Mouse (Mus musculus) stomach, embryonic 14.5 days (tissue): ENCODE results near the gene Eef1a1. TPM values are rescaled to one million over a fixed set of nuclear protein-coding genes. Genes with fewer than 3 reads are reported as not detected.

Experiments
- ATAC-seq: fragments of 200-750 bp; cut with Nextera tagmentation; 2 replicates; pipeline ENCODE4 v1.8.0; 2017; ENCODE audit warnings: low read depth, moderate TSS enrichment; ENCODE audit not compliant: insufficient number of reproducible peaks, insufficient read depth, low FRiP score
- H3K27ac ChIP-seq: fragments of 300-500 bp; sonication (generic); 2 replicates; pipeline ENCODE4 v1.5.1; 2014; ENCODE audit warnings: mild to moderate bottlenecking, low read length, moderate library complexity, mixed read lengths
- H3K27me3 ChIP-seq: fragments of 300-500 bp; sonication (generic); 2 replicates; pipeline ENCODE4 v1.6.1; 2014; ENCODE audit warnings: low read length, control low read depth, mixed read lengths; ENCODE audit not compliant: control insufficient read depth, insufficient read depth
- H3K36me3 ChIP-seq: fragments of 300-500 bp; sonication (generic); 2 replicates; pipeline ENCODE4 v1.6.1; 2014; ENCODE audit warnings: mild to moderate bottlenecking, control low read depth, low read length, moderate library complexity, mixed read lengths; ENCODE audit not compliant: control insufficient read depth, insufficient read depth
- H3K4me1 ChIP-seq: fragments of 300-500 bp; sonication (generic); 2 replicates; pipeline ENCODE4 v1.6.1; 2014; ENCODE audit warnings: low read length, control low read depth, mixed read lengths; ENCODE audit not compliant: control insufficient read depth, insufficient read depth
- H3K4me2 ChIP-seq: fragments of 300-500 bp; sonication (generic); replicated peaks from 2 replicates; pipeline ENCODE4 v1.6.1; 2014; ENCODE audit warnings: low read depth, low read length, control low read depth
- H3K4me3 ChIP-seq: fragments of 300-500 bp; sonication (generic); 2 replicates; pipeline ENCODE4 v1.5.1; 2014; ENCODE audit warnings: low read depth, low read length, control low read depth
- H3K9ac ChIP-seq: fragments of 300-500 bp; sonication (generic); replicated peaks from 2 replicates; pipeline ENCODE4 v1.6.1; 2014; ENCODE audit warnings: low read depth, mild to moderate bottlenecking, control low read depth, low read length, moderate library complexity, mixed read lengths
- H3K9me3 ChIP-seq: fragments of 300-500 bp; sonication (generic); 2 replicates; pipeline ENCODE4 v1.6.1; 2016; ENCODE audit warnings: low read depth, low read length, control low read depth; ENCODE audit not compliant: control insufficient read depth
- WGBS: fragments of 180-500 bp; shearing (Covaris S2); extraction: QIAGEN DNeasy Blood & Tissue Kit; methylation state at CpG from one replicate; pipeline ENCODE4 v1.1.7; 2014; 5-methylcytosine and 5-hydroxymethylcytosine counted together
- polyA plus RNA-seq: library from polyadenylated mRNA; unstranded; fragments of >200 nt; fragmentation: Nextera tagmentation; extraction: Ambion mirVana; gene quantifications from 2 replicates; pipeline ENCODE4 v1.2.1, GENCODE M21; 2014

Eef1a1 gene
- polyA plus RNA-seq, 1 experiment from 2014 or later, result 5,798 TPM

GRCm38 (mm10) chr9:78450404-78450803 lies 38.5 kb downstream of the Eef1a1 start:
- 83% methylated on average over 5 of the region's 5 CpGs for WGBS
- no peaks in the 10 kb centered on the region for H3K27me3 ChIP-seq
- H3K9me3 ChIP-seq, result no peaks in the 10 kb centered on the region
- H3K4me3 ChIP-seq, result no peak overlapping the region
- peaks cover 6% of the 10 kb centered on the region; the same call in 1 of the 2 replicates for H3K4me1 ChIP-seq
- H3K4me2 ChIP-seq, result no peak overlapping the region
- H3K9ac ChIP-seq, result no peak overlapping the region
- ATAC-seq, result no peak
- no peak overlapping the region for H3K27ac ChIP-seq
- peaks cover 21% of the 10 kb centered on the region for H3K36me3 ChIP-seq

GRCm38 (mm10) chr9:78447973-78448873 lies 40.7 kb downstream of the Eef1a1 start, which contains the start of the genes Mto1 and Gm17324:
TSS of gene Mto1 (plus strand) at chr9:78448208.
TSS of gene Gm17324 (minus strand) at chr9:78448786.
- Histone ChIP-seq H3K9ac (peak within 1 kb of the TSS; percentile 75), H3K4me1 (peaks cover 6% of the 10 kb centered on the region; the same call in 1 of the 2 replicates), H3K4me2 (peak within 1 kb of the TSS; percentile 64), H3K27me3 (0 out of 2 replicates have a peak, but pooled peaks cover 6% of the 10 kb centered on the region), H3K36me3 (peaks cover 12% of the 10 kb centered on the region), H3K27ac (peak within 1 kb of the TSS; percentile 86), H3K4me3 (peak within 1 kb of the TSS; percentile 89), H3K9me3 (no peaks in the 10 kb centered on the region)
- WGBS, result under 1% methylated on average over 96 of the region's 96 CpGs
- peak; percentile 94 for ATAC-seq

- Histone ChIP-seq H3K27ac (no peak overlapping the region; the same call in 1 of the 2 replicates), H3K9me3 (no peaks in the 10 kb centered on the region), H3K4me3 (peak overlapping the region; percentile 89), H3K4me1 (peaks cover 6% of the 10 kb centered on the region), H3K27me3 (0 out of 2 replicates have a peak, but pooled peaks cover 7% of the 10 kb centered on the region), H3K9ac (peak overlapping the region; percentile 75), H3K36me3 (peaks cover 7% of the 10 kb centered on the region), H3K4me2 (peak overlapping the region; percentile 64)
- peak; percentile 29; the same call in 1 of the 2 replicates for ATAC-seq
- WGBS, result 29% methylated on average over 9 of the region's 9 CpGs
Measured at GRCm38 (mm10) chr9:78447606-78447972, 41.4 kb downstream of the Eef1a1 start.

- H3K36me3 ChIP-seq, result no peaks in the 10 kb centered on the region
- peak; percentile 66; the same call in 1 of the 2 replicates for ATAC-seq
- peak within 1 kb of the TSS; percentile 45; the same call in 1 of the 2 replicates for H3K9ac ChIP-seq
- no peak within 1 kb of the TSS for H3K27ac ChIP-seq
- H3K9me3 ChIP-seq, result no peaks in the 10 kb centered on the region
- peak within 1 kb of the TSS; percentile 87 for H3K4me2 ChIP-seq
- WGBS, result under 1% methylated on average over 81 of the region's 81 CpGs
- H3K27me3 ChIP-seq, result peaks cover 22% of the 10 kb centered on the region; the same call in 1 of the 2 replicates
- H3K4me3 ChIP-seq, result peak within 1 kb of the TSS; percentile 54
- H3K4me1 ChIP-seq, result peaks cover 2% of the 10 kb centered on the region; the same call in 1 of the 2 replicates
Measured at GRCm38 (mm10) chr9:78442579-78443392, 46.2 kb downstream of the Eef1a1 start, which contains the start of gene Cgas. TSS of gene Cgas (minus strand) at chr9:78443237.

- Histone ChIP-seq H3K9ac (peak overlapping the region; percentile 45; the same call in 1 of the 2 replicates), H3K36me3 (no peaks in the 10 kb centered on the region), H3K27me3 (peaks cover 22% of the 10 kb centered on the region; the same call in 1 of the 2 replicates), H3K27ac (no peak overlapping the region), H3K4me2 (peak overlapping the region; percentile 87), H3K4me1 (peaks cover 2% of the 10 kb centered on the region; the same call in 1 of the 2 replicates), H3K4me3 (peak overlapping the region; percentile 54), H3K9me3 (no peaks in the 10 kb centered on the region)
- ATAC-seq, result peak; percentile 38; the same call in 1 of the 2 replicates
- WGBS, result 6% methylated on average over 9 of the region's 9 CpGs
Measured at GRCm38 (mm10) chr9:78442237-78442578, 46.7 kb downstream of the Eef1a1 start.

GRCm38 (mm10) chr9:78439426-78439825 lies 49.5 kb downstream of the Eef1a1 start:
- WGBS, result 61% methylated on average over 5 of the region's 5 CpGs
- ATAC-seq, result no peak

GRCm38 (mm10) chr9:78432471-78432870 lies 56.5 kb downstream of the Eef1a1 start:
- 87% methylated on average over 5 of the region's 5 CpGs for WGBS
- no peak overlapping the region for H3K27ac ChIP-seq
- H3K9me3 ChIP-seq, result no peaks in the 10 kb centered on the region
- ATAC-seq, result no peak
- no peaks in the 10 kb centered on the region for H3K4me1 ChIP-seq
- no peaks in the 10 kb centered on the region for H3K27me3 ChIP-seq
- H3K4me3 ChIP-seq, result no peak overlapping the region
- no peak overlapping the region for H3K9ac ChIP-seq
- H3K36me3 ChIP-seq, result no peaks in the 10 kb centered on the region
- H3K4me2 ChIP-seq, result no peak overlapping the region

More at GRCm38 (mm10) chr9:78439426-78439825, 49.5 kb downstream of the Eef1a1 start:
- Histone ChIP-seq H3K27me3 (peaks cover 17% of the 10 kb centered on the region; the same call in 1 of the 2 replicates), H3K9me3 (no peaks in the 10 kb centered on the region), H3K4me3 (no peak overlapping the region), H3K4me1 (peaks cover 2% of the 10 kb centered on the region; the same call in 1 of the 2 replicates), H3K4me2 (no peak overlapping the region), H3K36me3 (no peaks in the 10 kb centered on the region), H3K27ac (no peak overlapping the region), H3K9ac (no peak overlapping the region)

- Histone ChIP-seq H3K4me1 (no peaks in the 10 kb centered on the region), H3K4me3 (no peak overlapping the region), H3K9ac (no peak overlapping the region), H3K36me3 (no peaks in the 10 kb centered on the region), H3K4me2 (no peak overlapping the region), H3K9me3 (no peaks in the 10 kb centered on the region), H3K27ac (no peak overlapping the region), H3K27me3 (no peaks in the 10 kb centered on the region)
- no peak for ATAC-seq
- 74% methylated on average over 6 of the region's 6 CpGs for WGBS
Measured at GRCm38 (mm10) chr9:78430486-78430885, 58.5 kb downstream of the Eef1a1 start.
